Comparison of ENCODE assay signal across 14 mouse cellular contexts in genomic region chr9:61120931-61121391, GRCm38 (mm10).
A peak's percentile ranks its signal among the peaks of the same experiment; 100 is the strongest.
DNase-seq lines count a peak whose midpoint lies in the region; ATAC-seq lines count a peak whose summit lies in the region.
"Had no signal": no experiment of that assay in that cellular context is flagged by ENCODE, and none has a peak within 500 bp of the region (broad histone marks: within the 10 kb centered on the region; RNA-seq: fewer than 3 reads in every experiment).

No protein-coding gene starts in this region.

- peak; percentile 11 for DNase-seq in gastrocnemius, adult 18-20 months (ENCODE audit: low spot score)
- no peak for DNase-seq in gastrocnemius, adult 8-10 months (ENCODE audit: low spot score in 2 of 2)
- DNase-seq in ovary, adult 18-20 months (ENCODE audit: low spot score): peak; percentile 36
- no peak for DNase-seq in ovary, postnatal 10 days (ENCODE audit: low spot score)
- peak; percentile 68 for DNase-seq in embryonic facial prominence, embryonic 14.5 days (ENCODE audit: low spot score)
- DNase-seq in cerebellum, adult 9-11 months: no peak
- no peak for DNase-seq in right cerebral cortex, postnatal 14 days
- DNase-seq: cerebellum, adult 11-12 months; liver, embryonic 13.5 days; lung, postnatal 36 days had no signal

- H3K4me2 ChIP-seq in embryonic facial prominence, embryonic 14.5 days (ENCODE audit: low read depth, low read length): 0 out of 2 replicates have a peak overlapping the region, but pooled peaks have one; percentile 18
- no peak overlapping the region; the same call in 1 of the 2 replicates for H3K4me2 ChIP-seq in midbrain, embryonic 16.5 days (ENCODE audit: low read length)
- H3K4me2 ChIP-seq: forebrain, embryonic 15.5 days; liver, embryonic 13.5 days had no signal

- no peak overlapping the region for H3K4me3 ChIP-seq in embryonic facial prominence, embryonic 14.5 days (ENCODE audit: low read depth, low read length)
- H3K4me3 ChIP-seq in midbrain, embryonic 16.5 days (ENCODE audit: low read depth, low read length): no peak overlapping the region
- H3K4me3 ChIP-seq: forebrain, embryonic 15.5 days; liver, embryonic 13.5 days; myocyte had no signal

- peak; percentile 51; the same call in 1 of the 2 replicates for ATAC-seq in embryonic facial prominence, embryonic 14.5 days (ENCODE audit: low read depth)
- no peak for ATAC-seq in midbrain, embryonic 16.5 days
- ATAC-seq: forebrain, embryonic 15.5 days; intestine, postnatal 0 days had no signal

- H3K27ac ChIP-seq in embryonic facial prominence, embryonic 14.5 days (replicated peaks; ENCODE audit: low read depth, low read length): no peak overlapping the region; the same call in 1 of the 2 replicates
- peak overlapping the region; percentile 44; the same call in 1 of the 2 replicates for H3K27ac ChIP-seq in midbrain, embryonic 16.5 days (ENCODE audit: low read length)
- H3K27ac ChIP-seq: forebrain, embryonic 15.5 days; liver, embryonic 13.5 days had no signal

- H3K9me3 ChIP-seq in embryonic facial prominence, embryonic 14.5 days (ENCODE audit: control insufficient read depth, low read length): no peaks in the 10 kb centered on the region
- H3K9me3 ChIP-seq in midbrain, embryonic 16.5 days (replicated peaks; ENCODE audit: control insufficient read depth, low read length, poor library complexity, severe bottlenecking): no peaks in the 10 kb centered on the region
- H3K9me3 ChIP-seq: forebrain, embryonic 15.5 days; liver, embryonic 13.5 days had no signal

- 27% methylated on average over 10 of the region's 10 CpGs for WGBS in embryonic facial prominence, embryonic 14.5 days
- 47% methylated on average over 10 of the region's 10 CpGs for WGBS in midbrain, embryonic 16.5 days

- no peak overlapping the region for H3K9ac ChIP-seq in embryonic facial prominence, embryonic 14.5 days (ENCODE audit: low read depth, low read length)
- no peak overlapping the region for H3K9ac ChIP-seq in midbrain, embryonic 16.5 days (ENCODE audit: low read depth, low read length)
- H3K9ac ChIP-seq: forebrain, embryonic 15.5 days; liver, embryonic 13.5 days had no signal

- no peaks in the 10 kb centered on the region for H3K36me3 ChIP-seq in embryonic facial prominence, embryonic 14.5 days (ENCODE audit: control insufficient read depth, insufficient read depth, low read length)
- no peaks in the 10 kb centered on the region for H3K36me3 ChIP-seq in midbrain, embryonic 16.5 days (ENCODE audit: control insufficient read depth, insufficient read depth, low read length)
- H3K36me3 ChIP-seq: forebrain, embryonic 15.5 days; liver, embryonic 13.5 days had no signal

- H3K4me1 ChIP-seq in embryonic facial prominence, embryonic 14.5 days (ENCODE audit: control insufficient read depth, insufficient read depth, low read length): 0 out of 2 replicates have a peak, but pooled peaks cover 4% of the 10 kb centered on the region
- H3K4me1 ChIP-seq in midbrain, embryonic 16.5 days (ENCODE audit: control insufficient read depth, insufficient read depth, low read length): peaks cover 8% of the 10 kb centered on the region
- H3K4me1 ChIP-seq: liver, embryonic 13.5 days had no signal

- peaks cover 7% of the 10 kb centered on the region; the same call in 1 of the 2 replicates for H3K27me3 ChIP-seq in embryonic facial prominence, embryonic 14.5 days (replicated peaks; ENCODE audit: control insufficient read depth, insufficient read depth, low read length)
- 0 out of 2 replicates have a peak, but pooled peaks cover 1% of the 10 kb centered on the region for H3K27me3 ChIP-seq in midbrain, embryonic 16.5 days (ENCODE audit: control insufficient read depth, insufficient read depth, low read depth, low read length)
- H3K27me3 ChIP-seq: forebrain, embryonic 15.5 days had no signal

Comparison
In these comparisons a context has a peak if more than half of its experiments do, and no peak if none do; other contexts are left out.
1. DNase-seq: peak in gastrocnemius, adult 18-20 months (single experiment), ovary, adult 18-20 months (single experiment) and embryonic facial prominence, embryonic 14.5 days (single experiment); none in gastrocnemius, adult 8-10 months (0 of 2), ovary, postnatal 10 days (single experiment), cerebellum, adult 9-11 months (single experiment) and right cerebral cortex, postnatal 14 days (single experiment).